Mouse (Mus musculus): ENCODE measurements around the gene Traf7. TPM values are rescaled to one million over a fixed set of nuclear protein-coding genes. Genes with fewer than 3 reads are reported as not detected.
A peak's percentile ranks its signal among the peaks of the same experiment; 100 is the strongest.

The Traf7 gene
- polyA plus RNA-seq, 1 experiment from 2014 or later = 81.0 TPM

DNA sequence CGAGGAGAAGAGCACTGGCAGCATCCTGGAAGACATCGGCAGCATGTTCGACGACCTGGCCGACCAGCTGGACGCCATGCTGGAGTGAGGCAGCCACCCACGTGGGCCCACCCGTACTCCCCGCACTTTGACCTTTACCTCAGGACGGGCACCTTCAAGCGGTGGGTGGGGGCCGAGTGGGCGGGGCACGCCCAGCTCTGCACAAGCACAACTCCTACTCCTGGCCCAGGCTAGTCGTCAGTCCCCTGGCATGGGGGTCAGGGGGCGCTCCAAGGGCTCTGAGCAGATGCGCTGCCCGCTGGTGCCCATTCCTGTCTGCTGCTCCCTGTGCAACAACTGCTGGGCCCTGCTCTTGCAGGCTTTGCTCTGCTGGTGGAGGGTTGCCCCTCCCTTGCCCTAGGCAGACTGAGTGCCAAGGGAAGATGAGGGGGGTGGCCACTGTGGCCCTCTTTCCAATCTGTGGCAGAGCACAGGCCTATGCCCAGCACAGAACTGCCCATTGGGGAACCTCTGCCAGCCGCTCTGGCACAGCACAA, 20.5 kb downstream of the Traf7 start:
- Histone ChIP-seq H3K4me2 (peak overlapping the region; percentile 56), H3K27me3 (replicated peaks; ENCODE audit: control insufficient read depth, insufficient read depth, low read length) (no peaks in the 10 kb centered on the region), H3K36me3 (ENCODE audit: control insufficient read depth, insufficient read depth, low read length) (peaks cover 27% of the 10 kb centered on the region), H3K4me3 (ENCODE audit: low read depth, low read length) (peak overlapping the region; percentile 30; the same call in 1 of the 2 replicates), H3K9me3 (ENCODE audit: control insufficient read depth, low read length) (no peaks in the 10 kb centered on the region), H3K27ac (ENCODE audit: low read depth, low read length) (no peak overlapping the region), H3K4me1 (replicated peaks; ENCODE audit: control insufficient read depth, insufficient read depth, low read length) (peaks cover 10% of the 10 kb centered on the region), H3K9ac (ENCODE audit: low read depth, low read length) (no peak overlapping the region)
- no peak for DNase-seq (ENCODE audit: low spot score)
- ATAC-seq (replicated peaks; ENCODE audit: low FRiP score) = peak; percentile 29; the same call in 1 of the 2 replicates
- 52% methylated on average over 17 of the region's 19 CpGs for WGBS

DNA sequence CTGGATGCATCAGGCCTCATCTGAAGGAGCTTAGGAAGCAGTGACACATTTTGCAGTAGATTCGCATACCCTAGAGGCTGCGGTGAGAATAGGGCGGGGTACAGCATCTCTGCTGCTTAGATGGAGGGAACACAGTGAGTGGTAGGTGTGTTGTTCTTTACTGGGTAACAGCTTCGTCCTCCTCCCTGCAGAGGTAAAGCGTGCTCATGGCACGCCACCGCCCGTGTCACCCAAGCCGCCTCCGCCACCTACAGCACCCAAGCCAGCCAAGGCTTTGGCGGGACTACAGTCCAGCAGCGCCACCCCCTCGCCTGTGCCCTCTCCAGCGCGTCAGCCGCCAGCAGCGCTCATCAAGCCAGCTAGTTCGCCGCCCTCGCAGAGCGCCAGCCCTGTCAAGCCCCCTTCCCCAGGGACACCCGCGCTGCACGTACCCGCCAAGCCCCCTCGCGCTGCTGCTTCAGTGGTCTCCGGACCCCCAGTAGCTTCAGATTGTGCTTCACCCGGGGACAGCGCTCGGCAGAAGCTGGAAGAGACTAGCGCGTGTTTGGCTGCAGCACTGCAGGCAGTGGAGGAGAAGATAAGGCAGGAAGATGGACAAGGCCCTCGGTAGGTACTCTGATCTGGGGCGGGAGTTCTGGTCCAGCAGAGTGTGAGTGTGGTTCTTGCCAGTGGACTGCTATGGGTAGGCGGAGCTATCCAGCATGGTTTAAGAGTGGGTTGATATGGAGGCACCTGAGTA, 21.2 kb downstream of the Traf7 start:
- Histone ChIP-seq H3K4me1 (replicated peaks; ENCODE audit: control insufficient read depth, insufficient read depth, low read length) (peaks cover 10% of the 10 kb centered on the region), H3K4me2 (peak overlapping the region; percentile 56), H3K36me3 (ENCODE audit: control insufficient read depth, insufficient read depth, low read length) (peaks cover 20% of the 10 kb centered on the region), H3K9ac (ENCODE audit: low read depth, low read length) (peak overlapping the region; percentile 17; the same call in 1 of the 2 replicates), H3K27ac (ENCODE audit: low read depth, low read length) (no peak overlapping the region), H3K4me3 (ENCODE audit: low read depth, low read length) (peak overlapping the region; percentile 30), H3K27me3 (replicated peaks; ENCODE audit: control insufficient read depth, insufficient read depth, low read length) (no peaks in the 10 kb centered on the region), H3K9me3 (ENCODE audit: control insufficient read depth, low read length) (no peaks in the 10 kb centered on the region)
- ATAC-seq (replicated peaks; ENCODE audit: low FRiP score) = peak; percentile 23; the same call in 1 of the 2 replicates
- WGBS = 31% methylated on average over 36 of the region's 36 CpGs
- peak; percentile 47 for DNase-seq (ENCODE audit: low spot score)

DNA sequence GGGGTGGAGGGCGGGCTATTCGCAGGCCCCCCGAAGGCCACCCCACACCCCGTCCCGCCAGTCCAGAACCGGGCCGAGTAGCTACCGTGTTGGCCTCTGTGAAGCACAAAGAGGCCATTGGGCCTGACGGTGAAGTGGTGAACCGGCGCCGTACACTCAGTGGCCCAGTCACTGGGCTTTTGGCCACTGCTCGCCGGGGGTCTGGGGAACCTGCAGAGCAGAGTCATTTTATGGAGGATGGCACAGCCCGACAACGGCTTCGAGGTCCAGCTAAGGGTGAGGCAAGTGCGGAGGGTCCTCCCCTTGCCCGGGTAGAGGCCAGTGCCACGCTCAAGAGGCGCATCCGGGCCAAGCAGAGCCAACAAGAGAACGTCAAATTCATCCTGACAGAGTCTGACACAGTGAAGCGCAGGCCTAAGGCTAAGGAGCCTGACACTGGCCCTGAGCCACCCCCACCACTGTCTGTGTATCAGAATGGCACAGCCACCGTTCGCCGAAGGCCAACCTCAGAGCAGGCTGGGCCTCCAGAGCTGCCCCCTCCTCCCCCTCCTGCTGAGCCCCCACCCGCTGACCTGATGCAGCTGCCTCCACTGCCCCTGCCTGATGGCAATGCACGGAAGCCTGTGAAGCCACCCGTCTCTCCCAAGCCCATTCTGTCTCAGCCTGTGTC, 22.3 kb downstream of the Traf7 start:
- Histone ChIP-seq H3K4me3 (ENCODE audit: low read depth, low read length) (no peak overlapping the region), H3K4me2 (no peak overlapping the region), H3K27ac (ENCODE audit: low read depth, low read length) (no peak overlapping the region), H3K9me3 (ENCODE audit: control insufficient read depth, low read length) (no peaks in the 10 kb centered on the region), H3K4me1 (replicated peaks; ENCODE audit: control insufficient read depth, insufficient read depth, low read length) (peaks cover 10% of the 10 kb centered on the region), H3K36me3 (ENCODE audit: control insufficient read depth, insufficient read depth, low read length) (peaks cover 14% of the 10 kb centered on the region), H3K9ac (ENCODE audit: low read depth, low read length) (no peak overlapping the region), H3K27me3 (replicated peaks; ENCODE audit: control insufficient read depth, insufficient read depth, low read length) (no peaks in the 10 kb centered on the region)
- no peak for DNase-seq (ENCODE audit: low spot score)
- no peak for ATAC-seq (replicated peaks; ENCODE audit: low FRiP score)
- WGBS = 90% methylated on average over 30 of the region's 30 CpGs

DNA sequence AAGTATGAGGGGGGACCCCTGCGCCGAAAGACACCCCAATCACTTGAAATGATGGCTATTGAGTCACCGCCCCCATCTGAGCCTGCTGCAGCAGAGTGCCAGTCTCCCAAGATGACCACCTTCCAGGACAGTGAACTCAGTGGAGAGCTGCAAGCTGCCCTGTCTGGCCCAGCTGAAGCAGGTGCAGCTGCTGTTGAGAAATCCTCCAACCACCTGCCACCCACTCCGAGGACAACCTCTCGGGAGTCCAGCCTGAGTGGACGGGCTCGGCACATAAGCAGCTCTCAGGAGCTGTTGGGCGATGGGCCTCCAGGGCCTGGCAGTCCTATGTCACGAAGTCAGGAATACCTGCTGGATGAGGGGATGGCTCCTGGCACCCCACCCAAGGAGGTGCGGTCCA, 23.7 kb downstream of the Traf7 start:
- no peak for DNase-seq (ENCODE audit: low spot score)
- no peaks in the 10 kb centered on the region for H3K27me3 ChIP-seq (replicated peaks; ENCODE audit: control insufficient read depth, insufficient read depth, low read length)
- H3K27ac ChIP-seq (ENCODE audit: low read depth, low read length) = no peak overlapping the region
- H3K4me3 ChIP-seq (ENCODE audit: low read depth, low read length) = no peak overlapping the region
- no peak overlapping the region for H3K9ac ChIP-seq (ENCODE audit: low read depth, low read length)
- no peaks in the 10 kb centered on the region for H3K9me3 ChIP-seq (ENCODE audit: control insufficient read depth, low read length)
- ATAC-seq (replicated peaks; ENCODE audit: low FRiP score) = no peak
- H3K36me3 ChIP-seq (ENCODE audit: control insufficient read depth, insufficient read depth, low read length) = peaks cover 1% of the 10 kb centered on the region
- H3K4me2 ChIP-seq = no peak overlapping the region
- WGBS = 93% methylated on average over 10 of the region's 10 CpGs
- H3K4me1 ChIP-seq (replicated peaks; ENCODE audit: control insufficient read depth, insufficient read depth, low read length) = peaks cover 10% of the 10 kb centered on the region

DNA sequence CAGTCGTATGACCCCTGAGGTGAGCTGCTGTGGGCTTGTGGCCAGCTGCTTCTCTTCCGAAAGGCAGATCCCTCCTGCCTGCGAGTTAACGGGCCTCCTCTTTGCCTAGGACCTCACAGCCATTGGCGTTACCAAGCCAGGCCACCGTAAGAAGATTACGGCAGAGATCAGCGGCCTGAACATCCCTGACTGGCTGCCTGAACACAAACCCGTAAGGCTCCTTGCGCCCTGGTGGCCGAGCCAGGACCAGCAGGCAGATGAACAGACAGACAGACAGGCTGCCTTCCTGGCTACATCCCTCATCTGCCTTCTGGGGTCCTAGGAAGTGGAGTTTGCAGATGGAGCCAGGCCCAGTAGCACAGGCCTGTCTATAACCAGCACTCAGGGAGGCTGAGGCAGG, 25.5 kb downstream of the Traf7 start:
- WGBS = 38% methylated on average over 11 of the region's 11 CpGs
- no peak overlapping the region for H3K4me2 ChIP-seq
- H3K27me3 ChIP-seq (replicated peaks; ENCODE audit: control insufficient read depth, insufficient read depth, low read length) = no peaks in the 10 kb centered on the region
- H3K27ac ChIP-seq (ENCODE audit: low read depth, low read length) = no peak overlapping the region
- DNase-seq (ENCODE audit: low spot score) = no peak
- peaks cover 7% of the 10 kb centered on the region for H3K4me1 ChIP-seq (replicated peaks; ENCODE audit: control insufficient read depth, insufficient read depth, low read length)
- ATAC-seq (replicated peaks; ENCODE audit: low FRiP score) = no peak
- no peaks in the 10 kb centered on the region for H3K9me3 ChIP-seq (ENCODE audit: control insufficient read depth, low read length)
- no peak overlapping the region; the same call in 1 of the 2 replicates for H3K9ac ChIP-seq (ENCODE audit: low read depth, low read length)
- no peak overlapping the region for H3K4me3 ChIP-seq (ENCODE audit: low read depth, low read length)
- no peaks in the 10 kb centered on the region for H3K36me3 ChIP-seq (ENCODE audit: control insufficient read depth, insufficient read depth, low read length)

DNA sequence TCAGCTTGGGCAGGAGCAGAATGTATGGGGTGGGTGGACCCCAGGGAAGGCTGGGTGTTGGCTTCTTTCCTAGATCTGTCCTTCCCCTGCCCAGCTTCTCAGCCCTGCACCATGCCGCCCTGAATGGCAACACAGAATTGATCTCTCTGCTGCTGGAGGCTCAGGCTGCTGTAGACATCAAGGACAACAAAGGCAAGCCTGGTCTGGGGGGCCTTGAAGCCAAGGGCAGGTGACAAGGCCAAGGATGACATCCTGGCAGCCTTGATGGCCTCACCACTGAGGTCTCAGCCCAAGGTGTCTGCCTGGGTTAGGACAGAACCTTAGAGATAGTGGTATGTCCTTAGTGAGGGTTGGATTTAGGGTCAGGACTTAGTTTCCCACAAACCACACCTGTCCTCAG, 31.7 kb downstream of the Traf7 start:
- no peak overlapping the region for H3K4me3 ChIP-seq (ENCODE audit: low read depth, low read length)
- no peaks in the 10 kb centered on the region for H3K4me1 ChIP-seq (replicated peaks; ENCODE audit: control insufficient read depth, insufficient read depth, low read length)
- ATAC-seq (replicated peaks; ENCODE audit: low FRiP score) (no peak), DNase-seq (ENCODE audit: low spot score) (no peak)
- no peak overlapping the region for H3K9ac ChIP-seq (ENCODE audit: low read depth, low read length)
- 65% methylated on average over 1 of the region's 1 CpGs for WGBS
- H3K36me3 ChIP-seq (ENCODE audit: control insufficient read depth, insufficient read depth, low read length) = no peaks in the 10 kb centered on the region
- no peaks in the 10 kb centered on the region for H3K27me3 ChIP-seq (replicated peaks; ENCODE audit: control insufficient read depth, insufficient read depth, low read length)
- no peak overlapping the region for H3K4me2 ChIP-seq
- H3K27ac ChIP-seq (ENCODE audit: low read depth, low read length) = no peak overlapping the region
- H3K9me3 ChIP-seq (ENCODE audit: control insufficient read depth, low read length) = no peaks in the 10 kb centered on the region

DNA sequence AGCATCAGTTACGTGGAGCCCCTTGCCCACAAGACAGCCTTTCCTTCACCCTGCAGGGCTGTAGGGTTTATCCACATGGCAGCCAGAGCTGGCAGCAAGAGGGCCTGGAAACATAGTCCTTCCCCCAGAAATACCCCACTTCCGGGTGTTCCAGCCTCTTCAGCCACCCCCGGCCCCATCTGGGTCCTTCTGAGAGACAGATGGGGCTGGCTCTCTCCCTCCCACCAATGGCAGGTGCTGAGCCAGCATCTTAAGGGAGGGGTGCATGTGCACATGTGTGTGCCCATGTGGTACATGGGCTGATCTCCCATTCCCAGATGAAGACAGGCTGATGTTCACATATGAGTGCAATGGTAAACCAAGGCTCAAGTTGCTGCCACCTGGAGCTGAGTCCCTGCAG, 32.3 kb downstream of the Traf7 start:
- no peak overlapping the region for H3K4me3 ChIP-seq (ENCODE audit: low read depth, low read length)
- no peaks in the 10 kb centered on the region for H3K9me3 ChIP-seq (ENCODE audit: control insufficient read depth, low read length)
- H3K27ac ChIP-seq (ENCODE audit: low read depth, low read length) = no peak overlapping the region
- WGBS = 75% methylated on average over 3 of the region's 3 CpGs
- no peaks in the 10 kb centered on the region for H3K4me1 ChIP-seq (replicated peaks; ENCODE audit: control insufficient read depth, insufficient read depth, low read length)
- no peak overlapping the region for H3K4me2 ChIP-seq
- no peaks in the 10 kb centered on the region for H3K36me3 ChIP-seq (ENCODE audit: control insufficient read depth, insufficient read depth, low read length)
- DNase-seq (ENCODE audit: low spot score) (no peak), ATAC-seq (replicated peaks; ENCODE audit: low FRiP score) (no peak)
- peaks cover 1% of the 10 kb centered on the region for H3K27me3 ChIP-seq (replicated peaks; ENCODE audit: control insufficient read depth, insufficient read depth, low read length)
- no peak overlapping the region for H3K9ac ChIP-seq (ENCODE audit: low read depth, low read length)

DNA sequence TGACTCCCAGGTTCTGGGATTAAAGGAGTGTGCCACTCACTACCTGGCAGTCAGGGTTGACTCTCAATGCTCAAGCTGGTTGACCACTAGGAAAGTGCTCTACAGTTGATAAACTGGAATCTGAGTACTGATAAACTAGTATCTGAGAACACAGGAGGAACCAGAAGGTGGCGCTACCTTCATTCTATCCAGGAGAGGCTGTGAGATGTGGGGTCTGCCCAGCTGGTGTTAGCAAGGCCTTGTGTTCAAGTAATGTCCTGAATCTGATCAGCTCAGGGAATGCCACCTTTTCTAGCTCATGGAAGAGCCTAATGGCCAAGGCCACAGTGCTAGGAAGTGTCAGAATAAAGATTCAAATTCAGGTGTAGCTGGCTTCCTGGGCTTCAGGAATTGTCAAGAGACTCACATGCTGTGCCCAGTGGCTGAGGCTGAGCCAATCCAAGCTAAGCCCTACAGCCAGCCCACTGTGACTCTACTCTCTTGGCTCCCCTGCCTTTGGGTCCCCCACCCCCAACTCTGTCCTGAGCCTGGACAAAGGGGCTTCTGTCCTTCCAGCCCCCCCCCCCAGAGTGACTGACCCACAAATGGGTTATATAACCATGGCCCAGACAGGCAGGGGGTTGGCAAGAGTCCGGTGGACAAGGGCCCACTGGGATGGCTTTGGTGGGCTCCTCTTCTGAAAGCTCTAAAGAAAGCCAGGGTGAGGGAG, 33.0 kb downstream of the Traf7 start:
- H3K36me3 ChIP-seq (ENCODE audit: control insufficient read depth, insufficient read depth, low read length) = no peaks in the 10 kb centered on the region
- no peak for ATAC-seq (replicated peaks; ENCODE audit: low FRiP score)

More for the DNA sequence above, 33.0 kb downstream of the Traf7 start:
- no peak overlapping the region for H3K4me2 ChIP-seq
- H3K4me3 ChIP-seq (ENCODE audit: low read depth, low read length) = no peak overlapping the region
- no peaks in the 10 kb centered on the region for H3K4me1 ChIP-seq (replicated peaks; ENCODE audit: control insufficient read depth, insufficient read depth, low read length)
- no peak for DNase-seq (ENCODE audit: low spot score)
- peaks cover 8% of the 10 kb centered on the region for H3K27me3 ChIP-seq (replicated peaks; ENCODE audit: control insufficient read depth, insufficient read depth, low read length)
- no peaks in the 10 kb centered on the region for H3K9me3 ChIP-seq (ENCODE audit: control insufficient read depth, low read length)
- H3K27ac ChIP-seq (ENCODE audit: low read depth, low read length) = no peak overlapping the region
- no peak overlapping the region for H3K9ac ChIP-seq (ENCODE audit: low read depth, low read length)
- WGBS = 45% methylated on average over 2 of the region's 2 CpGs

Data from liver, embryonic 11.5 days (tissue).